Mouse (Mus musculus): ENCODE measurements around the gene Fosb.

The Fosb gene

GRCm38 (mm10) chr7:19332709-19333352 is 23.0 kb upstream of the Fosb start:
- in situ Hi-C loops (cut with MboI, MseI): no loop called here

DNA sequence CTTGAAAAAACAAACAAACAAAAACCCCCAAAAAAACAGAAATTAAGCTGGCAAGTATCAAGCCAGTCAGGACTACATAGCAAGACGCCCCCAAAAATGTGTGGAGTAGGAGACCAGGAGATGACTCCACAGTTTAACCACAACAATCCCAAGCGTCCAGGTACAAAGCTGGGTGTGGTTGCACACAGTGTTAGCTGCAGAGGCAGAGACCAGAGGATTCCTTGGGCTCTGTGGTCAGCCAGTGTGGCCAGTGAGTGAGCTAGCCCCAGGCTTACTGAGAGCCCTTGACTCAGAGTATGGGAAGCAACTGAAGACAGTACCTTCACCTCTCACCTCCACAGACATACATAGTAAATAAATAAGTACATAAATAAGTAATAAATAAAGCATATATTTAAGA is 22.1 kb upstream of the Fosb start:
- in situ Hi-C loops (cut with MboI, MseI): no loop called here

GRCm38 (mm10) chr7:19328425-19328824 is 18.6 kb upstream of the Fosb start:
- in situ Hi-C loops (cut with MboI, MseI): loop anchor here (10.0 kb wide), 1 partner anchor 616 kb away; no protein-coding TSS in a partner anchor

- in situ Hi-C loops (cut with MboI, MseI): loop anchor here (10.0 kb wide), 1 partner anchor 617 kb away; no protein-coding TSS in a partner anchor
These were observed 17.9 kb upstream of the Fosb start for GRCm38 (mm10) chr7:19327782-19328181.

GRCm38 (mm10) chr7:19327128-19327527 is 17.3 kb upstream of the Fosb start:
- in situ Hi-C loops (cut with MboI, MseI): loop anchor here (10.0 kb wide), 1 partner anchor 618 kb away; no protein-coding TSS in a partner anchor

- in situ Hi-C loops (cut with MboI, MseI): loop anchor here (10.0 kb wide), 1 partner anchor 618 kb away; no protein-coding TSS in a partner anchor
These were observed 16.5 kb upstream of the Fosb start for GRCm38 (mm10) chr7:19326359-19326758.

DNA sequence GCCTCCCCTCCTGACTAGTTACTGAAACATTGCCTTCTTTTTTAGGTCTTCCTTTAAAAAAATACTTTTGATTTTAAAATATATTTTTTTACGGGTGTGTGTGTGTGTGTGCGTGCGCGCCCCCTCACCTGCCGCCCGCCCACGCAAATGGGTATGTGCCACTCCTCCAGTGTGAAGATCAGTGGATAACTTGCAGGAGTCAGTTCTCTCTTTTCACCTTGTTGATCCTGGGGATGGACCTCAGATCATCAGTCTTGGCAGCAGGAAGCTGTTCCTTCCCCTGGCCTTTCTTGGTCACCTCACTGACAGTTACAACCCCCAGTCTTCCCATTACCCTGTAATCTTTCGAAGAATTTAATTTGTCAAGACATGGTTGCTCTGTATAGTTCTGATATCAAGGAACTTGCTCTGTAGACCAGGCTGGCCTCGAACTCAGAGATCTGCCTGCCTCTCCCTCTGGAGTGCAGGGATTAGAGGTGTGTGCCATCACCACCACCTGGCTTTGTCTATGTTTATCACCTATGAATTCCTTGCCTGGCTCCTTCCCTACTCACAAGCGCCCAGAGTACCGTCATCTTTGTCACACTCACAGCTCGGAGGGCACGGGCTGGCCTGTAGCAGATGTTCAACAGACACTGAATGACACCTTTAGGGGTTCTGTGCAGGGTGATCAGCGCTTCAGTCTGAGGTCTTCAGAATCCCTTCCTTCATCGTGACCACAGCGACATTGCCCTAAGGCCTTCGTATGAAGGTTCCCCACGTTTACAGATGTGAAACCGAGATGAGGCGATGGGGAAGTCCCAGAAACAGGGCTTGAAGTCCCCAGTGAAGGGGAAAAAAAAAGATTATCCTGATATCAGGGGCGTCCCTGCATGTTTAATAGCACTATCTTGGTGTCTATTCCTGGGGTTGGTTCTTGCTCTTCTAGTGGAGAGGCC is 15.7 kb upstream of the Fosb start:
- in situ Hi-C loops (cut with MboI, MseI): loop anchor here (10.0 kb wide), 1 partner anchor 619 kb away; no protein-coding TSS in a partner anchor

GRCm38 (mm10) chr7:19324221-19324620 is 14.4 kb upstream of the Fosb start:
- in situ Hi-C loops (cut with MboI, MseI): loop anchor here (10.0 kb wide), 1 partner anchor 621 kb away; no protein-coding TSS in a partner anchor

DNA sequence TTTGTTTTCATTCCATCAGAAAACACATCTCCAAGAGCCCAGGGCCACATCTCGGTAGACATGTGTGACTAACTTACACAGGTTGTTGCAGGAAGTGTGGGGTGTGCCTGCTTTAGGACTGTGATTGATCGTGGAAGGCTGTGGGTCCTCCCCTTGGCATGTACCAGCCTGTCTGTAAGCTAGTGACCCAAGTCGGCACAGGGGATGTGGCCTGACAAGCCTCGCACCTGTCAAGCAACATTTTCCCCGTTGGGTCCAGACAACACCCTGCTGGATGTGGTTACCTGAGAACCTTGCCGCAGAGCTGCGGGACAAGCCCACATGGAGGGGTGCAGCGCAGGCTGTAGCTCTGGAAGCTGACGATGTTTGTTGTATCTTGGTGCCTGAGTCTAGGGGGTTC is 12.6 kb upstream of the Fosb start:
- in situ Hi-C loops (cut with MboI, MseI): loop anchor here (10.0 kb wide), 1 partner anchor 622 kb away; no protein-coding TSS in a partner anchor

DNA sequence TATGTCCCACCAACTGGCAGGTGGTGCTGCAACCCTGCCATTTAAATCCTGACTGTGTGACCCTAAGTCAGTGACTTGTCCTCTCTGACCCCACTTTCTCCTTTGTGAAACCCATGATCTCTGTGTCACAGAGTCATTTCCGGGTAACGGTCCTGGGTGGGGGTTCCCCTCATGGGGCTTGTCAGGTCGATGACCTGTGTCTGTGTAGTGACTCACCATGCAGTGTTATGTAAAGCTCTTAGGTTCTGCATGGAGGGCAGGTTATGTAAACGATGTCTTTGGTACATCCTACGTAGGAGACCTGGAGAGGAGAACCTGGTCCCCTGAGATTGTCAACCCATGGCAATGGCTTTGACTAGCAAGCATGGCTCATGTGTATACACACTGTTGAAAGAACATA is 11.6 kb upstream of the Fosb start:
- in situ Hi-C loops (cut with MboI, MseI): loop anchor here (10.0 kb wide), 1 partner anchor 623 kb away; no protein-coding TSS in a partner anchor

- in situ Hi-C loops (cut with MboI, MseI): loop anchor here (10.0 kb wide), 1 partner anchor 624 kb away; no protein-coding TSS in a partner anchor
These were observed 10.8 kb upstream of the Fosb start for GRCm38 (mm10) chr7:19320637-19321036.

- in situ Hi-C loops (cut with MboI, MseI): loop anchor here (10.0 kb wide), 2 partner anchors 505 to 625 kb away; partner anchors contain the start of gene Bcl3
These were observed 10.1 kb upstream of the Fosb start for GRCm38 (mm10) chr7:19319906-19320305.

- in situ Hi-C loops (cut with MboI, MseI): loop anchor here (10.0 kb wide), 1 partner anchor 505 kb away; the partner anchor contains the start of gene Bcl3
These were observed 9.6 kb upstream of the Fosb start for GRCm38 (mm10) chr7:19319458-19319857.

GRCm38 (mm10) chr7:19318676-19319075 is 8.8 kb upstream of the Fosb start:
- in situ Hi-C loops (cut with MboI, MseI): loop anchor here (10.0 kb wide), 1 partner anchor 506 kb away; the partner anchor contains the start of gene Bcl3

DNA sequence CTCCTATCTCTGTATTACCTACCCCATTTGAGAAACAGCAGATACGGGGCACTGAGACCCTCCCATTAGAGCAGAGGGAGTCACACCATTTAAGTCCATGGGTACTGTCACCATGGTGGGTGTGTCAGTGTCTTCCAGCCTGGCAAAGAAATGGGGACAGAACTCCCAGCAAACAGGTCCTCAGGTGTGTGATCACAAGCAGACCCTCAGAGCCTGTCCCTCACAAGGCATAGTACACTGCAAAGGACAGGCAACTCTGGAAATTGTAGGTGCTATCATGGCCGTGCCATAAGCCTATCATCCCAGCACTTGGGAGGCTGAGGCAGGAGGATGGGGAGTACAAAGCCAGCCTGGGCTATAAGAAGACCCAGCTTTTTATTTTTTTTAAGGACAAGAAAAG is 8.3 kb upstream of the Fosb start:
- in situ Hi-C loops (cut with MboI, MseI): loop anchor here (10.0 kb wide), 1 partner anchor 507 kb away; the partner anchor contains the start of gene Bcl3

- in situ Hi-C loops (cut with MboI, MseI): loop anchor here (10.0 kb wide), 1 partner anchor 508 kb away; the partner anchor contains the start of gene Bcl3
These were observed 6.8 kb upstream of the Fosb start for GRCm38 (mm10) chr7:19316451-19317161.

DNA sequence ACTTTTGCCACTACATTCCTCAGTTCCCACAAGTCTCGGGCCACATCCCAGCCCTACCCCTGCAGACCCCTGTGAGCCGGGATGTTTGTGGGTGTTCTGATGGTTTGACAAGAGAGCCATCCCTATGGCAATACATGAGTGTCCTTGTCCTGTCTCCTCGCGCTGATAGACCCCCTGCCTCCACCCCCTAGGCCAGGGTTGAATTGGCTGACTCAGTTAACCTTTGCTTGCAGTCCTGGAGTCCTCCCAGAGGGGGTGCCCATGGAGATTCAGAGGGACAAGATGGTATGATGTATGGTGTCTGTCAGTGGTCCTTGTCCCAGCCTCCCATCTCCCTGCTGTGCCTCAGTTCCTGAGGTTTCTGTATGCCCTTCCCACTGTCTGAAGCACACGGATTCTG is 4.2 kb upstream of the Fosb start:
- in situ Hi-C loops (cut with MboI, MseI): loop anchor here (10.0 kb wide), 1 partner anchor 511 kb away; the partner anchor contains the start of gene Bcl3

DNA sequence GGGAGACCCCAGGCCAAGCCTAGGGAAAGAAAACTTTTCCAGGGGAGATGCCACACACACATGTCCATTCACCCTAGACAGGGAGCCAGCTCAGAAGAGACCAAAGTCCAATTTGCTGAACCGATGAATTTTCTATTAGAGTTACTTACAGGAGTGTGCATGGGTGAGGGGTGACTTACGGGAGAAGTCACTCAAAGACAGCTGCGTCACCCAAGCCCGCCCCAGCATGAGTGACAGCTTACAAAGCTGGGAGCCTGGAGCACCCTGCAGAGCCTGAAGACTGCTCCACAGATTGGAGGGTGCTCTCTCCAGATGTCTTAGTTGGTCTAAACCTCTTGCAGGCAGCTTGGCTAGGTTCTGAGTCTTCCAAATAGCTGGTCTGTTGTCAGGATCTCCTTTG is 2.1 kb upstream of the Fosb start:
- in situ Hi-C loops (cut with MboI, MseI): loop anchor here (10.0 kb wide), 1 partner anchor 513 kb away; the partner anchor contains the start of gene Bcl3

DNA sequence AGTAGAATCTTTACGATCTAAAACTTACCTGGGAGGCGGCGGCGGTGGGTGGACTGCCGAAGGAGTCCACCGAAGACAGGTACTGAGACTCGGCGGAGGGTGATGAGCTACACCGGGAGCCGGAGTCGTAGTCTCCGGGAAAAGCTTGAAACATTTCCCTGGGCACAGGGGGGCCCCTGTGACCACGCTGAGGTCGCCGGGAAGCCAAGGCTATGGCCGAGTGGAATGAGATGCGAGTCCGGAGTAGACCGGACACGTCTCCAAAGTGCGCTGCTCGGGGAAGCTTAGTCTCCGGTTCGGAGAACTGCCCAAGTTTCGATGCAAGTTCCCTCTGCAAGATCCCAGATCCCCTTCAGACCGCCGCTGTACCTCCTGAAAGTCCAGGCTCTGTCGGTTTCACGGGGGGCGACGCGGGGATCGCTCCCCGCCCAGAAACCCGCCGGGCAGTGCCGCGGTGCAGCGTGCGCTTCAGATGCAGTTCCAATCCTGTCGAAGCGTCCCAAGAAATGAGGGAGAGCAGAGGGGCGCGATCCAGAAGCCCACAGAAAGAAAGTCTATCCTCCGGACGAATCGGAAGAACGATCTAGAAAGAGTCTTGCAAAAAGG is 470 bp downstream of the Fosb start:
- in situ Hi-C loops (cut with MboI, MseI): loop anchor here (5.0 to 10.0 kb wide), 2 partner anchors 33 to 55 kb away; partner anchors contain the start of gene Ercc1
